Mouse (Mus musculus) layer of hippocampus, adult 9-10 months (tissue): ENCODE results near the gene Col5a1.

Source experiments
- DNase-seq: peaks from one replicate; pipeline ENCODE4 v3.0.0; 2022; ENCODE audit warnings: low spot score

Col5a1 gene

DNA sequence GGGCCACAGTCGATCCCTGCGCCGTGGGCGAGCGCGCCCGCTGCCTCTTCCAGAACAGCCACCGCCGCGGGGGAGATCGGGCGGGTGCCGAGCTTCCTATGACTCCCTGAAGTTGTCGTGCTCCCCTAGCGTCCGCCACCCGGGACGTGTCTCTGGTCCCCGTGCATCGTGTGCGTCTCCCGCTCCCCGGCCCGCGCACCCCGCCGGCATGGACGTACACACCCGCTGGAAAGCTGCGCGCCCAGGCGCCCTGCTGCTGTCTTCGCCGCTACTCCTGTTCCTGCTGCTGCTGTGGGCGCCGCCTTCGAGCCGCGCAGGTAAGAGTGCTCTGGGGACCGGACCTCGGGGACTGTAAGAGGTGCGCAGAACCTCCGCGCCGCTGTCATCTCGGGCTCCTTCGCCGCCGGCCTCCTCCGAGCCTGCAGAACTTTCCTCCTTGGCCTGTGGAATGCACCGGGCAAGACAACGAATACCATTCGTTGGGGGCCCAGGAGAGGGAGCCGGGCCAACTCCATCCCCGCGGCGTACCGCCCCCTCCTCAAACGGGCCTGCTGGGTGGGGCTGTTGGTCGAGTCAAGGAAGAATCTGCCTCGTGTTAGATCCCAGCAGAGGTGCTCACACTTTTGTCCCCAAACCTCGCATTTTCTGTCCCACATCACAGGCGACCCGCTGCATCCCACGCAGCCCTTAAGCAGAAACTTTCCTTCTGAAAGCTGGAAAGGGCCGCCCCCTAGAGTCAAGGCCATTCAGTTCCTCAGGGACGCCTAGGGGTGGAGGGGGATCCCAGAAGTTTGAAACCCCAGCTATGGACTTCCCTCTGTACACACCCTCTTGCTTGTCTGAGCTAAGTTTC lies 609 bp downstream of the Col5a1 start:
- DNase-seq = no peak

DNA sequence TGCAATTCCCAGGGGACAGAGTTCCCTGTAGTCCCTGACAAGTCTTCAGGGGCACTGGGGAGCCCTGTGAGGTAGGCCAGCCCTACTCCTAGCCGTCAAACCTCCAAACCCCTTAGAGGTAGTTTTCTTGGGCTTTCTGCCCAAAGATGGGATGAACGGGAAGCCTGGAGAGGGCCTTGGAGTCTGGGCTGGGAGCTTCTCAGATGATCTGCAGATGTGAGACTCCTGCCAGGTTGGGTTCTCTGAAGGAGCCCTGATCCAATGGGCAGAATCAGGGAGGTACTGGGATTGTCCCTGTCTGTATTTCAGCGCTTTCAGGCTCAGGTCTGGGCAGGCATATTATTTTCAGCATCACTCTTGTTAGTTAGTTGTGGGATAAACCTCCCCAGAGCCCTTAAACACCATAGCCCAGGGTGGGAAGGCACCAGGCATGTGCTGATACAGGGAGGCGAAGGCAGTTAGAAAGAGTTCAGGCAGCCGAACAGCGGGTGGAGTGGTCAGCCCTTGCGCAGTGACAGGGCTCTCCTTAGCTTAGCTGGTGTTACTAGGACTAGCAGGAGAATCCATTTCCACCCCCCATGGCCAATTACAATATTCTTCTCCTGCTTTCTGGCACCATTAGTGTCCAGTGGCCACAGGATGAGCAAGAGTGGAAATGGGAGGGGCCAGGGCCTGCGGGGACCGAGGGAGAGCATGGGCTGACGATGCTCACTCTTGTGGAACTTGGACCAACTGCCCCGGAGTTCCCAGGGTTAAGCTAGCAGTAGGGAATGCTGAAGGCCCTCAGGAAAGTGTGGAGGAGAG lies 1.4 kb downstream of the Col5a1 start:
- DNase-seq = no peak

DNA sequence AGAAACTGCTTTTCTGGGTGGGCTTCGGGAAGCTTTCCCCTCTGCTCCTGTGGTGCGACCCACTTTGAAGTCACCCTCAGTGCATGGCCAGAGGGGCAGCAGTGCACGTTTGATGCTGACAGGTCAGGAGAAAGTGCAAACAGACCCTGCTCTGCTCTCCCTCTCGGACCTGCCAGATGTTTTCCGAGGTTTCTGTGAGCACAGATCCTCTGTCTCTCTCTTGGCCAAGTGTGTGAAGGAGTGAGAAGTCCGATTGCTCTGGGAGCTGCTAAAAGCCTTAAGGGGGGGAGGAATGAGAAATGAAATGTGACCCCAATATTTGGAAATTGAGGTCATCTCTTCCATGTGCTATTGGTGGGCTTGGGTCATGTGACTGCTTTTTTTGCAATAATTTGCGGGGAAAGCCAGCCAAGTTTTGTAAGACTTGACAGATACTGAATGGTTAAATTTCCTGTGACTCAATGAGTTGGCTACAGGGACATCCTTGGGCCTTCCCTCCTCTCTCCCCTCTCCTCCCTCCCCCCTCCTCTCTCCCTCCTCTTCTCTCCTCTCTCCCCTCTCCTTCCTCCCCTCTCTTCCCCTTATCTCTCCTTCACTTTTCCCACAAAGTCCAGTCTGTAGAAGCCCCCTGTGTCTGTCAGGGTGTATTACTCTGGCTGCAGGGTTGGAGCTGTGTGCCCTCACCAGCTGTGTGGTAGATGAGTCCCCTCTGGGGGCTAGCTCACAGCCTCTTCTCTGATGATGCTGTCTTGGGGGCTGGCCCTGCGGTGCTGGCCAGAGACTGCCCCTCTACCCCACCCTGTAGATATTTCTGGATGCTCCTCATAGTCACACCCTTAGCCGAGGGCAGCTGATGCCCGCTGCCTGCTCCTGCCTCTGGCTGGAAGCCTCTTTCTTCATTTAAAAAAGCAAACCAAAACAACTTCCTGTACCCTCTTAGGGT lies 2.6 kb downstream of the Col5a1 start:
- DNase-seq = no peak

DNA sequence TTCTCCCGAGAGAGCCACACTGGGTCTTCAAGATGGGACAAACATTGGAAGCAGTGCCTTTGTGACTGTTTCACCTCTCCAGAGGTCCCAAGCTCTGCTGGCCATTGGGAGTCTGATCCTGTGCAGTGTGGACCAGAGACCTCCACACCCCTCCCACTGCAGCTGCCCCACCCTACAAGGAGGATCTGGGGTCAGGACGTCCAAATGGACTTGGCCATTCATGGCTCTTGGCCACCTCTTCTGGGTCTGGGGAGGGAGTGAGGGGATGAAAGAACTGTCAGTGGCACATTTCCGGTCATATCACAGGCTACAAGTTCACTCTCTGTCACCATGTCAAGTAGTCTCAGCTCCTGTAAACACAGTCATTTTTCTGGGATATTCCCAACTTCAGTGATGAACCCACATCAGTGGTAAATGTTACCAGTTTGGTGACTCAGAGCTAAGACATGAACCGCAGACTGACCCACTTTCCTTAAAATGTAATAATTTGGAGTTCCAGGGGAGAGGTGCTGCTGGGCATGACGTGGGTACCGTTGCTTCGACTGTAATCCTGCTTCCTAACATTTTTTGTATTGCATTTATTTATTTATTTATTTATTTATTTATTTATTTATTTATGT lies 5.8 kb downstream of the Col5a1 start:
- DNase-seq = no peak

DNA sequence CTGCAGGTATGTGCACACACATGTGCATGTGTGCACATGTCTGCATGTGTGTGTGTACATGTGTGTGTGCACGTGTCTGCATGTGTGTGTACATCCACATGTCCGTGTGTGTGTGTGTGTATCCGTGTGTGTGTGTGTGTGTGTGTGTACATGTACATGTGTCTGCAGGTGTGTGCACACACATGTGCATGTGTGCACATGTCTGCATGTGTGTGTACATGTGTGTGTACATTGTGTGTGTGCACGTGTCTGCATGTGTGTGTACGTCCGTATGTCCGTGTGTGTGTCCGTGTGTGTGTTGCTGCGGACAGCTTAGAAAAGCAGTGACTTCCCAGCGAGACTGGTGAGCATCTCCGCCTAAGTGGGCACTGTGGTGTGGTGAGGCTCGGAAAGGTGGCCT lies 6.8 kb downstream of the Col5a1 start:
- DNase-seq = no peak

DNA sequence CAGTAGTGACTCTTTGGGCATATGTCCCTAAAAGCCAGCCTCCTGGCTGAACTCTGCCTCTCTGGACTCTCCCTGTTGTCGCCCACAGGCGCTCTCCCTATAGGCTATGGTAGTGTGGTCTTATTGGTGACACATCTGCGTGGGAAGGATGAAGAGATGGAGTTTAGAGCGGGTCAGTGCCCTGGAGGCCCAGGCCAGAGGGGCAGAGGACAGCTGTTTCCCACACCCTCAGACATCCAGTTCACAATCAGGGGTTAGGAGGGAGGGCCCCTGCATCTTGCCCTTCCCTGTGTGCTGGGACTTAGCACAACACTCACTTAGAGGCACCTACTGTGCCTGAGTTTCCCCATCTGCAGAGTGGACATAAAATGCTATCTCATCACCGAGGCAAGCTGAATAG lies 8.8 kb downstream of the Col5a1 start:
- DNase-seq = no peak

DNA sequence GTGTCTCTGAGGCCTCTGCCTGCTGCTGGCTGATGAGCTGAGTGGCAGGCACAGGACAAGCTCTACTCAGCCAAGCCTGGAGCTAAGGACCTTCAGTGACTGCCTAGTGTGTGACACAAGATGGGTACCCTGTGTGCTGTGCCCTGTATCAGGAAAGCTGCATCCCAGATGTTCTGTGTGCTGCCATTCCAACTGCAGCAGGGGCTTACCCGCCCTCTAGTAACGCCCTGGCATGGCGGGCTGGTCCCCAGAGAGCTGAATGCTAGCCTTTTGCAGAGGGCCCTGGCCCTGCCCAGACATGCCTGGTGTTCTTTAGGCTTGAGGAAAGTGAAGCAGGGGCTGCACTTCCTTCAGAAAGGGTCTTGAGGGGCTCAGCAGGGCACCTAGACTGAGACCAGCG lies 9.4 kb downstream of the Col5a1 start:
- no peak for DNase-seq

DNA sequence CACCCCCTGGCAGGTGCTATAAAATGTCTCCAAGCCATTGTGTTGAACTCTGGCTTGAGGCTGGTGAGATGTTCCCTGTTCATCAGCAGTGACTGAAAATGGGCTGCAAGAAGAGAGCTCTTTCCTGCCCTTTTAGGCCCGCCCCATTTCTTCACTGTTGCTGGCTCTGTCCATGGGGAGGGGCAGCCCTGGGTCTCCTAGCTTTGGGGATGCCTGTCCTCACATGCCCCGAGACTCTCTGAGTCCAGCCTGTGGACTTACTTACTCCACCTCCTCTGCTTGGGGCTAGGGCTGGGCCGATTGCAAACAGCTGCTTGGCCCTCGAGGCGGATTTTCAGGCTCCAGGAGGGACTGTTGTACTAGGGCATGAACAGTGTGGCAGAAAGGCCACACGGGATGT lies 10.9 kb downstream of the Col5a1 start:
- DNase-seq = no peak

DNA sequence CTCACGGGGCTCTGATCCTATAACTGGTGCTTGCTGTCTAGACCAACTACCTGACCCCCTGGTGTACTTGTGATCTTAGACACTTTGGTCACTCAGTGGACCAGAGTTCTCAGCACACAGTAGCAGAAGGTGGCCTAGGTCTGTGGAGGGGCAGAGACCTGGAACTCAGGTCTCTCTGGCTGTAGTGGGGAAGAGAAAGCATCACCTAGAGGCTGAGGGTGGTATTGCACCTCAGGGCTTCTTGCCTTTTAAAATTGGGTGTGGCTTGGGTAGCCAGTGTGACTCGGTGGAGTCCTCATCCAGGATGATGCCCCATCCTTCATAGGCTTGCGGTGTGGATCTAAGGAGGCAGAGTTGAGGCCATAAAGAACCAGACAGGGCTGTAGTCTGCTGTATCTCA lies 13.7 kb downstream of the Col5a1 start:
- no peak for DNase-seq

DNA sequence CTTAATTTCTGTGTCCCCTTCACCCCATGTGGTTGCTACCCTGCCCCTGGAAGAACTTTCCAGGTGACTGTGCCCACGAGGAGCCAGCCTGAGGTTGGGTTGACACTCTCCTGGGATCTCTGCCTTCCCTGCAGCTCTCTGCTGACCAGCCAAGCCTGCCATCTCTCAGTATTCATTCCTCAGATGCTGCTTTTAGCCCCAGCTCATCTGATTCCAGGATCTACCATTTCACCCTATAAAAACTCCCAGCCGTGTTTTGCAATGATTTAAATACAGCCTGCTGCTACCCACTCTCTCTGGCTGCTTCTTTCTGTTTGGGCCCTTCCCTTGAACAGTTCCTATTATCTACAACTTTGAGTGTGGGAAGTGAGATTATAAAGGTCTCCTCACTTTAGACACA lies 14.9 kb downstream of the Col5a1 start:
- no peak for DNase-seq

DNA sequence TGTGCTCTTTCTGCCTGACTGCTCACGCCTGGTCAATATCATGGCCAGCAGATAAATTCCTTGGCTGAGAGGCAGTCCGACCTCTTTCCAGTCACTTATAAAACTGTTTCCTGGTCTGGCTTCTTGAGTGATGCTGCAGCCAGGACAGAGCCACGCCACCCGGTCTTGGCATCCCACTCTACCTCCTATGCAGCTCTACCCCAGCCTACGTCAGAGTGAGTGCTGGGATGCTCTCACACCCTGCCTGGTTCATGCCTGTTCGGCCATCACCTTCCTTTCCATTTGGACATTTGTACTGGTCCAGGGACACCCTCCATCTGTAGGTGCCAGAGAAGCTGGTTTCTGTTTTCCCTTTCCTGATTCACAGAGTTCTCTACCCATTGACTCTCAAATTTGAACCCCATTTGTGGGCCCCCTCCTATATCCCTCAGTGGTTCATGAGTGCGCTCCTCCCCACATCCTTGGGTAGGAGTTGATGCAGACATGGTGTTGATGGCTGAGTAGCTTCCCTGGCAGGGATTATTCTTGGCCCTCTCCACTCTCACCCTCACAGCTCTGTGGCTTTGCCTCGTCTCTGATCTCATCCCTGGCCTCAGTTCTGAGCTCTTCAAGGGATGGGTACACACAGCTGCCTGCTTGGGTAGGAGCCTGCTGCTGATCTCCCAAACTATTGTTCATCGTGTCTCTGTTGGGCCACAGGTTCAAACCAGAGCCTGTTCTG lies 15.5 kb downstream of the Col5a1 start:
- DNase-seq = no peak

DNA sequence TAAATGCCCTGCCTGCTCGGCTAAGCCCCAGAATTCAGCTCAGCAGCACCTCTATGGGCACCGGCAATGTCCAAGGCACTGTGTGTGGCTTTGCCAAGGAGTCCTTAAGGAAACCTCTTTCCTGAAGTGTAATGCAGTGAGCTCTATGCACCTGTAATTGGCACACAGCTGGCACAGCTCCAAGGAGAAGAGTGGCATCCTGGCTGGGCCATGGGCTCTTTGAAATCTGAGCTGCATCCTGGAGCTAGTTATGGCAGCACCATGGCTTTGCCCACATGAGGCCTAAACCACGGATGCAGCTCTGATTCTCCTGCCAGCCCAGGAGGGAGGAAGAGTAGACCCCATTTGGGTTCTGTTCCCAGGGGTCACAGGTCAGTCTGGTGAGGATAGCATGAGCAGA lies 16.1 kb downstream of the Col5a1 start:
- no peak for DNase-seq

DNA sequence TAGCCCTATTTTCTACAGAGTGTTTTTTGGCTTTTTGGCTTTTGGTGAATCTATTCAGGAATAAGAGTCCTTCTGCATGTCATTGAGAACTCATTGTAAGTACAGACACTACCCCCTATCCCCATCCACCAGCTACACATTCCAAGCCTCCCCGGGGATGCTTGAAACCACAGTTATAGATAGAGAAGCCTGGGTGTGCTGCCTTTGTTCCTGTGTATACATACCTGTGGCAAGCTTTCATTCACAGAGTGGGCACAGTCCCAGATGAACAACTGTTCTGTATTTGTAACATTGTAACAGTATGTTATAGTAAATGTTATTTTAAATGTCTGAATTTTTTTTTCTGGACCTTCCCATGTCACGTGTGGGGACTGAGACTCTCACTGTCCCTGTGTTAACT lies 19.2 kb downstream of the Col5a1 start:
- DNase-seq = no peak

DNA sequence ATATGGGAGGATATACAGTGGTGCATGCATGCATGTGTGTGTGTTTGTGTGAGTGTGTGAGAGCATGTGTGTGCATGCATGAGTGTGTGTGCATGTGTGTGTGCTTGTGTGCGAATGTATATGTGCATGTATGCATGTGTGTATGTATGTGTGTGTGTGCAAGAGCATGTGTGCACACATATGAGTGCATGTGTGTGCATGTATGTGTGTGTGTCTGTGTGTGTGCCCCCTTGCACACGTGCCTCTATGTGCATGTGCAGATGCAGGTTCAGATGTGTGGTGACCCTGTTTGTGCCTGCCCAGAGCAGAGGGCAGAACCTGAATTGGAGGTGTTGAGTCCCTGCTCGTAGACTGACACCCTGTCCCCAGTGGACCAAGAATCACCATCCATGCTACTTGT lies 24.3 kb downstream of the Col5a1 start:
- no peak for DNase-seq

DNA sequence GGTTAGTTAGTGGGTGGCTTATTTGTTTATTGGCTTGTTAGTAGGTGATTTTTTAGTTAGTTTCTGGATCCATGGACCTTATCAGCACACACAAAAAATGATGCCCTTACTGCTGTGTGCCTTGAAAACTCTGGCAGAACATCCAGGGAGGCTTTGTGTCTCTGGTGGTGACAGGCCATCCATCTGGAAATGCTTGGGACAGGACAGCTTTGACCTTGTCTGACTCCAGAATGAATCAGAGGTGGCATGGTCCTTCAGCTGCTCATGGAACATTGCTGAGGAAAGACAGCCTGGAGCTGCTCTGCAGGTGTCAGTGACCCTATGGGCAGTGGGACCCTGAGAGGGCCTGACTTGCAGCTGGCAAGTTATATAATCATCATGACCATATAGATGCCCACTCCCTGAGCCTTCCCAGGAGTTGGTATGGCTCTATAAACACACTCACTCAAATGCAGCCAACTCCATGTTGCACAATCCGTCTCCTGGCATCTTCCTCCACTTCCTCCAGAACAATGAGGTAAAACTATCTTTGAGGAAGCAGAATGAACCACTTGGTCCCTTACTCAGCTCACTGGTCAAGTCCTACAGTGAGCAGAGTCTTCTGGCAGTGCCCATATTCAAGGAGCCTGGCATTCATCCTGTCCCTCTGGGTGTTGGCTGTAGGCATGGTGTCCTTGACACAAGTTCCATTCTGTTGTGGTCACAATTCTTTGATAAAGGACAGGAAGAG lies 26.5 kb downstream of the Col5a1 start:
- no peak for DNase-seq

DNA sequence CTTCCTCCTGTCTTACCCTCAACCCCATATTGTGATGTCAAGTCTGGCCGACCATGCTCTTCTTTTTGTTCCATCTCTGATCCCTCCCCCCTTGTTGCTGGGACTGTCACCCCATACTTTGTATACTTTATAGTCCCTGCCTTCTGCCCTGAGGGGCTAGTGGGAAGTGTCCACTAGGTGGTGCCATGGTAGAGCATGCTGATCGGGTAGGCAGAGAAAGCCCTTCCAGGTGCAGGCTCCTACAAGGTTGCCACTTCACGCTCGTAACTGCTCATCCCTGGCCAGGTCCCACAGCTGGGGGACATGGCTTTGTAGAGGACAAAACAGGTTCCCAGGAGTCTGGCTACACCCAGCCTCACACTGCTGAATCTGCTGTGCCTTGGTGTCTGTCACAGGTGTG lies 29.5 kb downstream of the Col5a1 start:
- DNase-seq = peak; percentile 17

DNA sequence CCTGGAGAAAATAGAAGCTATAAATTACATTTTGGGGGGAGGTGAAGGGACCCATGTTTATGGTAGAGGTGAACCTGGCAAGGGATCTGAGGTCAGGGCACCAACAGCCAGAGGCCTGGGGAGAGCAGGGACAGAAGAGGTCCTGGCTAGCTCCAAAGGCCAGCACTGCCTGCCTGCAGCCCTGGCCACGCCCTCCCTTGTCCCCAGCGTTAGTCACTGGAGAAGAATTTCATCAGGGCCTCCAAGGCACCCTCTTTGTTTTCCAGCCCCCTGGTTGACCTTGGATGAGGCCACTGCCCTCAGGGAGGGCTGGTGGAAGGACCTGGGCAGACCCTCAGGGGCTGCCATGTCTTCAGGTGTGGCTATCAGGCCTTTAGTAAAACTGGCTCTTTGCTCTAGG lies 30.1 kb downstream of the Col5a1 start:
- no peak for DNase-seq

DNA sequence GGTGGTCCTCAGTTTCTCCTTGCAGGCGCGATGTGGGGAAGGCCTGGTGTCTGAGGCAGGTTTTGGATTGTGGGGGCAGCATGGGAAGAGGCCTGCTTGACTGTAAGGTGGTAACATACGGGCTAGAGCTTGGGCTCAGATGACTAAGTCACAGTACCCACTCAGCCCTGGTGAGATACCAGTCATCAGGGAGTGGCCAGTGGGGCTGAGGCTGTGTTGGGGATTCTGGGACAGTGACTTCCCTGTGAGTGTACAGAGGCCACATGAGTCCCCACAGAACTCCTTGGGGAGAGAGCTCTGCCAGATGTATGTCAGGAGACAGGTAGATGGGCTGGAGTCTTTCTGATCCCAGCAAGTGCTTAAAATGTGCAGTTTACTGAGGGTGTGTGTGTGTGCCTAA lies 31.0 kb downstream of the Col5a1 start:
- DNase-seq = no peak

DNA sequence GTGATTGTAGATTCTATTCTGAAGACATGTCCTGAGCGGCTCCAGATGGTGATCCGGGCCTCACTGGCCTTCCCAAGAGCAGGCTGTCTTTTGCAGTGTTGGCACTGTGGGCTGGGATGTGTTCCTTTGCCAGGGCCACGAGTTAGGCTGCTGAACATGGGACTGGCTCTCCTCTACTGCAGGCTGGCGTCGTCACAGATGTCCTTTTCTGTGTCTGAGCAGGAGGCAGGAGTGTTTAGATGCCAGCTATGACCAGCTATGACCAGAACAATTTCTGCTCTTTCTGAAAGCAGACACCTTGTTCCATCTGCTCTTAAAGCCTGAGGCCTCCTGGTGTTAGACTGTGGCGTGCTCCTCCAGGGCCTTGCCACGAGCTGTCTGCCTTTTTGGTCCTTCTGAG lies 31.9 kb downstream of the Col5a1 start:
- DNase-seq = no peak

DNA sequence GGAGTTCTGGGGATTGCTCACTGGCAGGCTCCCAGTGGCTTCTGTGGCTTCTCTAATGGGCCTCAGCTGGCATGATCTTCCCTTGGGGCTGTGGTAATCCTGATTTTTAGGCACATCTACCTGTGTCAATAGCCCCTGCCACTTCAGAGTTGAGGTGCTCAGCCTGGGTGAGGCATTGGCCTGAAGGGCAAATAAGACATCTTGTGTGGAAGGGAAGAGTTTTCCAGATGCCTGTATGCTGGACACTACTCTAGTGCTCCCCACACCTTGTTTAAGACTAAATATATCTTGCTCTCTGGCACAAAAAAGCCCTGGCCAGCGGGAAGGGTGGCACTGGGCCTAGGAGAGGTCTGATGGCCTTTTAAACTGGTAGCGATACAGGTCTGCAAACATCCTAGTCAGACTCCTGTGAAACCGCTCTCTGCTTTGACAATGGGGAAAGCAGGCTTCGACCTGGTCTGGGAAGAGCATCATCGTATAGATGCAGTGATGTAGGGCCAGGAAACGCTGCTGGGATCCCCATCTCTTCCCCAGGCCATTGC lies 33.2 kb downstream of the Col5a1 start:
- no peak for DNase-seq
